Mouse (Mus musculus): ENCODE measurements around the gene Flii. TPM values are rescaled to one million over a fixed set of nuclear protein-coding genes. Genes with fewer than 3 reads are reported as not detected.

Gene Flii
- polyA plus RNA-seq, 1 experiment from 2014 or later = 71.9 TPM

- Histone ChIP-seq H3K27me3 (ENCODE audit: control insufficient read depth, insufficient read depth, low read length) (no peaks in the 10 kb centered on the region), H3K36me3 (ENCODE audit: control insufficient read depth, insufficient read depth, low read length) (peaks cover 27% of the 10 kb centered on the region), H3K4me1 (ENCODE audit: control insufficient read depth, insufficient read depth, low read length) (peaks cover 23% of the 10 kb centered on the region), H3K9ac (ENCODE audit: low read depth, low read length) (no peak overlapping the region), H3K9me3 (ENCODE audit: control insufficient read depth, low read length) (no peaks in the 10 kb centered on the region), H3K27ac (ENCODE audit: low read depth, low read length) (no peak overlapping the region), H3K4me2 (replicated peaks; ENCODE audit: low read depth, low read length) (no peak overlapping the region), H3K4me3 (ENCODE audit: low read length) (no peak overlapping the region)
- 83% methylated on average over 3 of the region's 4 CpGs for WGBS
- no peak for ATAC-seq (ENCODE audit: low FRiP score, low TSS enrichment)
Observed at GRCm38 (mm10) chr11:60701611-60702010, 25.5 kb downstream of the Flii start.

GRCm38 (mm10) chr11:60700320-60701185, 26.5 kb downstream of the Flii start:
- 29% methylated on average over 12 of the region's 12 CpGs for WGBS
- Histone ChIP-seq H3K4me2 (replicated peaks; ENCODE audit: low read depth, low read length) (peak overlapping the region; percentile 80), H3K4me3 (ENCODE audit: low read length) (peak overlapping the region; percentile 90), H3K9ac (ENCODE audit: low read depth, low read length) (peak overlapping the region; percentile 91), H3K36me3 (ENCODE audit: control insufficient read depth, insufficient read depth, low read length) (peaks cover 17% of the 10 kb centered on the region; the same call in 1 of the 2 replicates), H3K4me1 (ENCODE audit: control insufficient read depth, insufficient read depth, low read length) (peaks cover 23% of the 10 kb centered on the region), H3K27me3 (ENCODE audit: control insufficient read depth, insufficient read depth, low read length) (no peaks in the 10 kb centered on the region), H3K27ac (ENCODE audit: low read depth, low read length) (no peak overlapping the region), H3K9me3 (ENCODE audit: control insufficient read depth, low read length) (no peaks in the 10 kb centered on the region)
- no peak for ATAC-seq (ENCODE audit: low FRiP score, low TSS enrichment)

- H3K9ac ChIP-seq (ENCODE audit: low read depth, low read length) = peak within 1 kb of the TSS; percentile 91
- peaks cover 23% of the 10 kb centered on the region for H3K4me1 ChIP-seq (ENCODE audit: control insufficient read depth, insufficient read depth, low read length)
- peaks cover 11% of the 10 kb centered on the region; the same call in 1 of the 2 replicates for H3K36me3 ChIP-seq (ENCODE audit: control insufficient read depth, insufficient read depth, low read length)
- WGBS = under 1% methylated on average over 59 of the region's 73 CpGs
- ATAC-seq (ENCODE audit: low FRiP score, low TSS enrichment) = peak; percentile 89
- no peaks in the 10 kb centered on the region for H3K27me3 ChIP-seq (ENCODE audit: control insufficient read depth, insufficient read depth, low read length)
- H3K4me2 ChIP-seq (replicated peaks; ENCODE audit: low read depth, low read length) = peak within 1 kb of the TSS; percentile 80
- H3K9me3 ChIP-seq (ENCODE audit: control insufficient read depth, low read length) = no peaks in the 10 kb centered on the region
- peak within 1 kb of the TSS; percentile 90 for H3K4me3 ChIP-seq (ENCODE audit: low read length)
- H3K27ac ChIP-seq (ENCODE audit: low read depth, low read length) = peak within 1 kb of the TSS; percentile 93
Observed at GRCm38 (mm10) chr11:60699524-60700075, 27.5 kb downstream of the Flii start, which contains the start of gene Llgl1. TSS of gene Llgl1 (plus strand) at chr11:60699723.

GRCm38 (mm10) chr11:60698806-60699523, 28.1 kb downstream of the Flii start:
- Histone ChIP-seq H3K4me1 (ENCODE audit: control insufficient read depth, insufficient read depth, low read length) (peaks cover 23% of the 10 kb centered on the region), H3K27me3 (ENCODE audit: control insufficient read depth, insufficient read depth, low read length) (no peaks in the 10 kb centered on the region), H3K4me3 (ENCODE audit: low read length) (peak overlapping the region; percentile 90), H3K9ac (ENCODE audit: low read depth, low read length) (peak overlapping the region; percentile 91), H3K4me2 (replicated peaks; ENCODE audit: low read depth, low read length) (peak overlapping the region; percentile 80), H3K27ac (ENCODE audit: low read depth, low read length) (peak overlapping the region; percentile 93), H3K36me3 (ENCODE audit: control insufficient read depth, insufficient read depth, low read length) (peaks cover 7% of the 10 kb centered on the region; the same call in 1 of the 2 replicates), H3K9me3 (ENCODE audit: control insufficient read depth, low read length) (no peaks in the 10 kb centered on the region)
- peak; percentile 64 for ATAC-seq (ENCODE audit: low FRiP score, low TSS enrichment)
- 1% methylated on average over 22 of the region's 22 CpGs for WGBS

GRCm38 (mm10) chr11:60697561-60697960, 29.5 kb downstream of the Flii start:
- H3K27me3 ChIP-seq (ENCODE audit: control insufficient read depth, insufficient read depth, low read length) = no peaks in the 10 kb centered on the region
- ATAC-seq (ENCODE audit: low FRiP score, low TSS enrichment) = no peak
- no peaks in the 10 kb centered on the region for H3K9me3 ChIP-seq (ENCODE audit: control insufficient read depth, low read length)
- 75% methylated on average over 2 of the region's 2 CpGs for WGBS
- no peak overlapping the region for H3K27ac ChIP-seq (ENCODE audit: low read depth, low read length)
- 0 out of 2 replicates have a peak, but pooled peaks cover 2% of the 10 kb centered on the region for H3K36me3 ChIP-seq (ENCODE audit: control insufficient read depth, insufficient read depth, low read length)
- H3K4me3 ChIP-seq (ENCODE audit: low read length) = no peak overlapping the region
- no peak overlapping the region for H3K9ac ChIP-seq (ENCODE audit: low read depth, low read length)
- H3K4me2 ChIP-seq (replicated peaks; ENCODE audit: low read depth, low read length) = no peak overlapping the region
- peaks cover 20% of the 10 kb centered on the region for H3K4me1 ChIP-seq (ENCODE audit: control insufficient read depth, insufficient read depth, low read length)

GRCm38 (mm10) chr11:60696165-60696564, 30.9 kb downstream of the Flii start:
- no peaks in the 10 kb centered on the region for H3K9me3 ChIP-seq (ENCODE audit: control insufficient read depth, low read length)
- H3K4me3 ChIP-seq (ENCODE audit: low read length) = no peak overlapping the region
- no peak for ATAC-seq (ENCODE audit: low FRiP score, low TSS enrichment)
- no peak overlapping the region for H3K27ac ChIP-seq (ENCODE audit: low read depth, low read length)
- H3K9ac ChIP-seq (ENCODE audit: low read depth, low read length) = no peak overlapping the region
- 78% methylated on average over 1 of the region's 1 CpGs for WGBS
- H3K4me1 ChIP-seq (ENCODE audit: control insufficient read depth, insufficient read depth, low read length) = peaks cover 15% of the 10 kb centered on the region
- no peak overlapping the region for H3K4me2 ChIP-seq (replicated peaks; ENCODE audit: low read depth, low read length)
- no peaks in the 10 kb centered on the region for H3K36me3 ChIP-seq (ENCODE audit: control insufficient read depth, insufficient read depth, low read length)
- H3K27me3 ChIP-seq (ENCODE audit: control insufficient read depth, insufficient read depth, low read length) = no peaks in the 10 kb centered on the region

Small RNAs within 50 kb of the gene (microRNA-seq; reads per million reads assigned to microRNA genes)
- gene Mir5100 = 2.3 reads per million, percentile 6 among the genes with 10 or more reads in this experiment

Other genes starting within 250 kb of the Flii start
- gene Alkbh5, start 190.9 kb downstream of the Flii start, polyA plus RNA-seq (2014; fragmentation: Nextera tagmentation; extraction: Ambion mirVana) = 39.8 and 44.3 TPM in 2 replicates
- gene Llgl1, start 27.5 kb downstream of the Flii start, polyA plus RNA-seq (2014; fragmentation: Nextera tagmentation; extraction: Ambion mirVana) = 40.8 and 69.0 TPM in 2 replicates
- gene Mief2, start 1.1 kb upstream of the Flii start, polyA plus RNA-seq (2014; fragmentation: Nextera tagmentation; extraction: Ambion mirVana) = 9.8 and 17.0 TPM in 2 replicates
- gene Top3a, start 50.1 kb upstream of the Flii start, polyA plus RNA-seq (2014; fragmentation: Nextera tagmentation; extraction: Ambion mirVana) = 13.7 and 21.5 TPM in 2 replicates
- 5.2 and 8.2 TPM in 2 replicates for gene Smcr8, start 50.3 kb upstream of the Flii start, polyA plus RNA-seq (2014; fragmentation: Nextera tagmentation; extraction: Ambion mirVana)
- gene Shmt1, start 84.5 kb upstream of the Flii start, polyA plus RNA-seq (2014; fragmentation: Nextera tagmentation; extraction: Ambion mirVana) = 45.3 and 78.4 TPM in 2 replicates
- 34.3 and 35.8 TPM in 2 replicates for gene Dhrs7b, start 103.4 kb upstream of the Flii start, polyA plus RNA-seq (2014; fragmentation: Nextera tagmentation; extraction: Ambion mirVana)
- gene Tmem11, start 152.0 kb upstream of the Flii start, polyA plus RNA-seq (2014; fragmentation: Nextera tagmentation; extraction: Ambion mirVana) = 72.8 and 72.9 TPM in 2 replicates
- gene Natd1, start 187.5 kb upstream of the Flii start, polyA plus RNA-seq (2014; fragmentation: Nextera tagmentation; extraction: Ambion mirVana) = 15.7 and 25.0 TPM in 2 replicates
- gene Map2k3, start 204.8 kb upstream of the Flii start, polyA plus RNA-seq (2014; fragmentation: Nextera tagmentation; extraction: Ambion mirVana) = 69.0 and 106 TPM in 2 replicates

All from kidney, embryonic 14.5 days (tissue).